Mouse (Mus musculus) neural tube, embryonic 15.5 days (tissue): Measurements from ENCODE around the gene Tmem161b. TPM values are rescaled to one million over a fixed set of nuclear protein-coding genes. Genes with fewer than 3 reads are reported as not detected.

Source experiments
- ATAC-seq: fragments of 200-750 bp; cut with Nextera tagmentation; 2 replicates; pipeline ENCODE4 v1.8.0; 2017; ENCODE audit warnings: mild to moderate bottlenecking, moderate TSS enrichment, moderate library complexity; ENCODE audit not compliant: low FRiP score
- H3K27ac ChIP-seq: fragments of 300-500 bp; sonication (generic); replicated peaks from 2 replicates; pipeline ENCODE4 v1.5.1; 2015; ENCODE audit warnings: mild to moderate bottlenecking, inconsistent platforms
- H3K27me3 ChIP-seq: fragments of 300-500 bp; sonication (generic); replicated peaks from 2 replicates; pipeline ENCODE4 v1.6.1; 2015; ENCODE audit warnings: inconsistent platforms
- H3K36me3 ChIP-seq: fragments of 300-500 bp; sonication (generic); 2 replicates; pipeline ENCODE4 v1.6.1; 2015; ENCODE audit warnings: inconsistent platforms
- H3K4me1 ChIP-seq: fragments of 300-500 bp; sonication (generic); 2 replicates; pipeline ENCODE4 v1.6.1; 2015; ENCODE audit warnings: inconsistent platforms
- H3K4me2 ChIP-seq: fragments of 300-500 bp; sonication (generic); 2 replicates; pipeline ENCODE4 v1.6.1; 2015; ENCODE audit warnings: inconsistent platforms, mild to moderate bottlenecking, moderate library complexity
- H3K4me3 ChIP-seq: fragments of 300-500 bp; sonication (generic); replicated peaks from 2 replicates; pipeline ENCODE4 v1.5.1; 2015; ENCODE audit warnings: mild to moderate bottlenecking, inconsistent platforms
- H3K9ac ChIP-seq: fragments of 300-500 bp; sonication (generic); replicated peaks from 2 replicates; pipeline ENCODE4 v1.6.1; 2015; ENCODE audit warnings: mild to moderate bottlenecking, inconsistent platforms
- H3K9me3 ChIP-seq: fragments of 300-500 bp; sonication (generic); replicated peaks from 2 replicates; pipeline ENCODE4 v1.6.1; 2016; ENCODE audit warnings: inconsistent platforms
- WGBS: fragments of 180-500 bp; shearing (Covaris S2); methylation state at CpG from one replicate; pipeline ENCODE4 v1.1.7; 2015; ENCODE audit warnings: mixed read lengths; 5-methylcytosine and 5-hydroxymethylcytosine counted together
- polyA plus RNA-seq: library from polyadenylated mRNA; unstranded; fragments of >200 nt; fragmentation: Nextera tagmentation; extraction: Ambion mirVana; gene quantifications from 2 replicates; pipeline ENCODE4 v1.2.1, GENCODE M21; 2015

Gene Tmem161b
- polyA plus RNA-seq, 1 experiment from 2014 or later = 26.7 TPM

DNA sequence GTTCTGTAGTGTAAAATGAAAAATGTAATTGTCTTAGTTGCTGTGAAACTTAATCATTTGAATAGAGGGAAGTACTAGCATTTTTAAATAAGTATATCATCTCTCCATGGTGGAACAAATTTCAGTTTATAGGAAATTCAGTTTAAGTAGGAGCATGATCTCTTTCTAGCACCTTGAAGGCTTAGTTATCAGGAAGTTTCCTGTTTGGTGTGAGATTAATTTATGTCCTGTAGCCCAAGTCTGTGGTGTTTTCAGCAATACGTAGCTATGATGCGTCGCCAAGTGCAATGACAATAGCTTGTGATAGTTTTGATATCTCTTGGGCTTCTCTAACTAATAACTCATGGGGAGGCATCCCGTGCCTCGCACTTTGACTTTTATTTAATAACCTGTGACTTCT, 54.1 kb downstream of the Tmem161b start:
- Histone ChIP-seq H3K4me1 (no peaks in the 10 kb centered on the region), H3K27me3 (no peaks in the 10 kb centered on the region), H3K4me2 (no peak overlapping the region), H3K36me3 (0 out of 2 replicates have a peak, but pooled peaks cover 6% of the 10 kb centered on the region), H3K4me3 (no peak overlapping the region), H3K9ac (no peak overlapping the region), H3K27ac (no peak overlapping the region), H3K9me3 (no peaks in the 10 kb centered on the region)
- no peak for ATAC-seq
- 97% methylated on average over 5 of the region's 5 CpGs for whole genome bisulfite sequencing

DNA sequence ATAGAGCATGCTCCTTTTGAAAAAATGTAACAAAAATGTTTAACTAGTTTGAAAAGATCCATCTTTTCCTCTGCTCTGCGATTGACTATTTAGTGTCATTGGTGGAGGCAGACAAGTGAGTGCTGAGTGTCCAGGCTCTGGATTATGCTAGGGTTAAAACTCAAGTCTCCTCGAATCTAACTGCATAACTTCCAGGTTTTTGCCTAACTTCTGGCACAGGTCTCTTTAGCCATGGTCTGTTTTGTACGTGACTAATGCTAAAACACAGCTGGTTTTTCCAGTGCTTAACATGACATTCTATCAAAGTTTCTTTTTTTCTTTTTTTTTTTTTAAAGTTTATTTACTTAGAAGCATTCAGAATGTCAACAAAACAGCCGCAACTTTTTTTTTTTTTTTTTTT, 58.3 kb downstream of the Tmem161b start:
- 91% methylated on average over 3 of the region's 4 CpGs for WGBS
- Histone ChIP-seq H3K4me1 (peaks cover under 1% of the 10 kb centered on the region; the same call in 1 of the 2 replicates), H3K9me3 (no peaks in the 10 kb centered on the region)

DNA sequence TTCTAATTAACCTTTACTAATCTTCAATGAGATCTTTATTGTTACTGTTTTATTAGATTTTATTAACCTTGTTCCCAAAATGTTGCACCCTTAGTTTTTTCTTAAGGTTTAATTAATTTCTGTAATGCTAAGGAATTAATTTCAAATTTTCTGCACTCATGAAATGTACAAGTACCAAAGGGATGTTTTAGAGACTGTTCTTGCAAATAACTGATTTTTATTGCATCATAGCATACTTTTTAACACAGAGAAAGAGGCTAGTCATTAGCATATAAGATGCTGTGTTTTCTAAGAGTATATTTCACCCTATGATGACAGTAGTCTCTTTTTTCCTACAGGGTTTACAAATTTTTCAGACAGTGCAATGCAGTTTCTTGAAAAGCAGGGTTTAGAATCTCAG, 60.9 kb downstream of the Tmem161b start:
- no peaks in the 10 kb centered on the region for H3K27me3 ChIP-seq
- no peak overlapping the region for H3K4me3 ChIP-seq
- no peak overlapping the region for H3K27ac ChIP-seq
- H3K9me3 ChIP-seq = no peaks in the 10 kb centered on the region
- no peak overlapping the region for H3K4me2 ChIP-seq
- H3K36me3 ChIP-seq = peaks cover 8% of the 10 kb centered on the region; the same call in 1 of the 2 replicates
- no peak for ATAC-seq
- H3K9ac ChIP-seq = no peak overlapping the region
- H3K4me1 ChIP-seq = peaks cover 4% of the 10 kb centered on the region

More for the DNA sequence above, 58.3 kb downstream of the Tmem161b start:
- Histone ChIP-seq H3K36me3 (peaks cover 7% of the 10 kb centered on the region; the same call in 1 of the 2 replicates), H3K27me3 (no peaks in the 10 kb centered on the region), H3K4me2 (no peak overlapping the region), H3K9ac (no peak overlapping the region), H3K27ac (no peak overlapping the region), H3K4me3 (no peak overlapping the region)
- no peak for ATAC-seq

- Histone ChIP-seq H3K27me3 (no peaks in the 10 kb centered on the region), H3K36me3 (peaks cover 15% of the 10 kb centered on the region; the same call in 1 of the 2 replicates)
Observed at GRCm38 (mm10) chr13:84284764-84285558, 62.9 kb downstream of the Tmem161b start.

GRCm38 (mm10) chr13:84285559-84285945, 63.5 kb downstream of the Tmem161b start:
- Histone ChIP-seq H3K36me3 (peaks cover 17% of the 10 kb centered on the region; the same call in 1 of the 2 replicates), H3K9me3 (no peaks in the 10 kb centered on the region), H3K4me3 (no peak overlapping the region), H3K4me2 (peak overlapping the region; percentile 15; the same call in 1 of the 2 replicates), H3K9ac (no peak overlapping the region), H3K27ac (peak overlapping the region; percentile 77), H3K27me3 (no peaks in the 10 kb centered on the region), H3K4me1 (peaks cover 4% of the 10 kb centered on the region)
- WGBS = 40% methylated on average over 3 of the region's 3 CpGs
- peak; percentile 88 for ATAC-seq

More at GRCm38 (mm10) chr13:84284764-84285558, 62.9 kb downstream of the Tmem161b start:
- peak; percentile 93 for ATAC-seq
- H3K4me3 ChIP-seq = no peak overlapping the region
- 18% methylated on average over 7 of the region's 7 CpGs for WGBS
- peak overlapping the region; percentile 77 for H3K27ac ChIP-seq
- peaks cover 4% of the 10 kb centered on the region for H3K4me1 ChIP-seq
- H3K9ac ChIP-seq = no peak overlapping the region
- H3K9me3 ChIP-seq = no peaks in the 10 kb centered on the region
- H3K4me2 ChIP-seq = peak overlapping the region; percentile 15; the same call in 1 of the 2 replicates

- H3K4me1 ChIP-seq = no peaks in the 10 kb centered on the region
- WGBS = 90% methylated on average over 2 of the region's 2 CpGs
Observed at GRCm38 (mm10) chr13:84299445-84300053, 77.5 kb downstream of the Tmem161b start.

DNA sequence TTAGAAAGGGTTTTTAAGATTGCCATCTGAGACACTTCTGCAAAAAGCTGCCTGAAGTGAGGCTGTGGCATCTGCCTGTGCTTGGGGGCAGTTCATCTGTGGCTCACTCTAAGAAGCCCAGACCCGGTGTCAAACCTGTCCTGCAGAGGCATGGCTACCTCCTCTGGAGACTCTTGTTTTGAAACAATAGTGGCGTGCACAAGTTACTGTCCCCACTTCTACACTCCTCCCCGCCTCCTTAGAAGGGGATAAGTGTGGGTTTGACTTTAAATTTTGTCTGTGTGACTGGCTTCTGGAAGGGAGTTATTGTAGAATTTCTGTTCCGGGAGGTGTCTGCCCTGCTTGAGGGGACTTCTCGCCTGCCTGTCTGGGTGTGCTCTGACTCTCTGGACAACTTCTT, 121.2 kb downstream of the Tmem161b start:
- peaks cover 36% of the 10 kb centered on the region for H3K4me1 ChIP-seq
- H3K27me3 ChIP-seq = no peaks in the 10 kb centered on the region
- H3K4me2 ChIP-seq = peak overlapping the region; percentile 76
- peak overlapping the region; percentile 98 for H3K27ac ChIP-seq
- no peak for ATAC-seq
- H3K9ac ChIP-seq = no peak overlapping the region
- no peaks in the 10 kb centered on the region for H3K9me3 ChIP-seq
- no peaks in the 10 kb centered on the region for H3K36me3 ChIP-seq
- 18% methylated on average over 5 of the region's 5 CpGs for WGBS
- H3K4me3 ChIP-seq = no peak overlapping the region

More at GRCm38 (mm10) chr13:84299445-84300053, 77.5 kb downstream of the Tmem161b start:
- Histone ChIP-seq H3K4me3 (no peak overlapping the region), H3K27me3 (no peaks in the 10 kb centered on the region), H3K27ac (no peak overlapping the region), H3K9ac (no peak overlapping the region), H3K4me2 (no peak overlapping the region), H3K9me3 (no peaks in the 10 kb centered on the region), H3K36me3 (peaks cover 35% of the 10 kb centered on the region)
- ATAC-seq = no peak

DNA sequence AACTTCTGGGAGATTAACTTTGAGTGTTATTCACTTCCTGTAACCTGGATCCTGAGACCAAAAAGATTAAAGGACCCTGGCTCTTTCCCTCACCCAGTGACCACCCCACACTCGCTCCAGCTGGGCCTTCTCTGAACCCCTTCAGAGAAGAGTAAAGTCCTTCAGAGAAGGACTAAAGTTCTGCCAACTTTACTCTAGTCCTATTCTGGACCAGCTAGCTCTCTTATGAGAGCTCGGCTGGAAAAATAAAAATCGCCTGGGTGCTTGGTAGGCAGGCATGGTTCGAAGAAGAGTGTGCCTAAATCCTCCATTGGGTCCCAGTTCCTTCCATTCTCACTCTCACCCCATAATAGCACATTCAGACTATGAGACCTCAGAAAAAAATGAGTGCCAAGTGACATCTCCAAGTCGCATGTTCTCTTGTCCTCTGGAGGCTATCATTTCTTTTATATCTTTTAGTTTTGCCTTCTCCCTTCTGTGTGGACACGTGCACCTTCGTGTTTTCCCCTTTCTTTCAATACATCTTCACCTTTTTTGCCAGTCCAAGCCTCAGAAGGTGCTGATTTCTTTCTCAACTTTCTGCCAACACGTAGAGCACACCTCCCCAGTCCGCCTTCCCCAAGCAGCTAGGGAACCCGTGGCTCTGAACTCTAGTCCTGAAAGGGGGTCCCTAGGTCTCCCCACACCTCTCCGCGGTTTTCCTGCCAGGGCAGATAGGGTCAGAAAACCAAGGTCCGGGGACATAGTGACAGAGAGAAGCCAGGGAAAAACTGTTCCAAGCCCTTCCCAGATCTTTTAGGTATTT, 121.8 kb downstream of the Tmem161b start:
- Histone ChIP-seq H3K36me3 (no peaks in the 10 kb centered on the region), H3K4me2 (peak overlapping the region; percentile 76), H3K9ac (peak overlapping the region; percentile 39; the same call in 1 of the 2 replicates), H3K27ac (peak overlapping the region; percentile 98), H3K4me1 (peaks cover 36% of the 10 kb centered on the region), H3K9me3 (no peaks in the 10 kb centered on the region), H3K4me3 (no peak overlapping the region), H3K27me3 (no peaks in the 10 kb centered on the region)
- 10% methylated on average over 13 of the region's 13 CpGs for WGBS
- ATAC-seq = no peak

- no peaks in the 10 kb centered on the region for H3K9me3 ChIP-seq
- H3K4me3 ChIP-seq = no peak overlapping the region
- peak overlapping the region; percentile 98 for H3K27ac ChIP-seq
- peak overlapping the region; percentile 76 for H3K4me2 ChIP-seq
- H3K9ac ChIP-seq = peak overlapping the region; percentile 50; the same call in 1 of the 2 replicates
- H3K27me3 ChIP-seq = no peaks in the 10 kb centered on the region
- H3K4me1 ChIP-seq = peaks cover 36% of the 10 kb centered on the region
- no peaks in the 10 kb centered on the region for H3K36me3 ChIP-seq
- WGBS = 8% methylated on average over 7 of the region's 7 CpGs
- no peak for ATAC-seq
Observed at GRCm38 (mm10) chr13:84344711-84345110, 122.6 kb downstream of the Tmem161b start.

DNA sequence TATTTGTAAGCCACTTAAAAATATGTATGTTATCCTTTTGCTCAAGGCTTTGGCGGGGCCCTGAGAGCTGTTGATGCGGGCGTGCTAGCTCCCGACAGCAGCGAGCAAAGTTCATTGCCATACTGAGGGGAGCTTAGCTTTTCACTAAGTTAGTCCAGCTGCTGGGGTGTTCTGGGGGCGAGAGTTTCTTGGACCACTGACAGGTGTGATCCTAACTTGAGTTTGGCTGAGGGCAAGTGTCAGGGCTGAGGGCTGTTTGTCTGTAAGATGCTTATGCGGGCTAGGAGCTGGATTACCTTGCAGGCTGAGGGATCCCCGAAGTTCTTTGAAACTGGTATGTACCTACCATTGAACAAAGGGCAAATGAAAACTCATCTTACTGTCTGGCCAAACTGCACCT, 123.0 kb downstream of the Tmem161b start:
- WGBS = 6% methylated on average over 8 of the region's 8 CpGs
- ATAC-seq = no peak

More for the DNA sequence above, 123.0 kb downstream of the Tmem161b start:
- Histone ChIP-seq H3K36me3 (no peaks in the 10 kb centered on the region), H3K9me3 (no peaks in the 10 kb centered on the region), H3K4me1 (peaks cover 39% of the 10 kb centered on the region), H3K27ac (peak overlapping the region; percentile 98), H3K4me3 (no peak overlapping the region), H3K9ac (peak overlapping the region; percentile 50; the same call in 1 of the 2 replicates), H3K4me2 (peak overlapping the region; percentile 76), H3K27me3 (no peaks in the 10 kb centered on the region)
